Mouse (Mus musculus) heart, adult 2 months (tissue): ENCODE results near the gene Gipc2. TPM values are rescaled to one million over a fixed set of nuclear protein-coding genes. Genes with fewer than 3 reads are reported as not detected.
A peak's percentile ranks its signal among the peaks of the same experiment; 100 is the strongest.

Source experiments
- DNase-seq, 2 experiments: peaks; one replicate each; pipeline ENCODE4 v3.0.0; 2021
- H3K27ac ChIP-seq: fragments of 200-600 bp; 2 replicates; pipeline ENCODE4 v1.8.1; 2022
- H3K27me3 ChIP-seq: fragments of 200-500 bp; 2 replicates; pipeline ENCODE4 v1.6.1; 2012; ENCODE audit warnings: mild to moderate bottlenecking, low read length, inconsistent platforms, mixed read lengths; ENCODE audit not compliant: control insufficient read depth, insufficient read depth
- H3K36me3 ChIP-seq: fragments of 200-500 bp; 2 replicates; pipeline ENCODE4 v1.6.1; 2012; ENCODE audit warnings: low read length, inconsistent platforms; ENCODE audit not compliant: control insufficient read depth, insufficient read depth
- H3K4me1 ChIP-seq: fragments of 200-500 bp; 2 replicates; pipeline ENCODE4 v1.6.1; 2011; ENCODE audit warnings: low read length; ENCODE audit not compliant: control insufficient read depth, insufficient read depth
- H3K4me3 ChIP-seq: fragments of 200-600 bp; 2 replicates; pipeline ENCODE4 v1.8.1; 2022
- H3K79me2 ChIP-seq: fragments of 200-500 bp; replicated peaks from 2 replicates; pipeline ENCODE4 v1.6.1; 2012; ENCODE audit warnings: mild to moderate bottlenecking, inconsistent platforms, low read length, moderate library complexity, mixed read lengths; ENCODE audit not compliant: control insufficient read depth, insufficient read depth
- H3K9ac ChIP-seq: fragments of 200-500 bp; 2 replicates; pipeline ENCODE4 v1.6.1; 2012; ENCODE audit warnings: low read depth, mild to moderate bottlenecking, control low read depth, inconsistent platforms, low read length, mixed read lengths
- CTCF ChIP-seq: fragments of 200-600 bp; IDR thresholded peaks from 2 replicates; pipeline ENCODE4 v1.8.1; 2022; ENCODE audit warnings: antibody characterized with exemption, mild to moderate bottlenecking, moderate library complexity
- EP300 ChIP-seq: fragments of 200-500 bp; IDR thresholded peaks from 2 replicates; pipeline ENCODE4 v1.6.1; 2011; ENCODE audit warnings: low read depth, low read length, control low read depth; ENCODE audit not compliant: insufficient read depth
- POLR2A ChIP-seq: fragments of 200-500 bp; IDR thresholded peaks from 2 replicates; pipeline ENCODE4 v1.6.1; 2011; ENCODE audit warnings: mild to moderate bottlenecking, low read depth, low read length, control low read depth; ENCODE audit not compliant: insufficient read depth
- WGBS: fragments of 180-500 bp; shearing (Covaris S2); methylation state at CpG from one replicate; pipeline ENCODE4 v1.1.7; 2018; 5-methylcytosine and 5-hydroxymethylcytosine counted together
- intact Hi-C: fragments of 180-260 bp; cut with DNase I; formaldehyde crosslinking; loops from one replicate; pipeline ENCODE4 v1.15.1; 2025
- polyA plus RNA-seq: library from polyadenylated mRNA; depleted of rRNA; stranded (reverse); fragments of >200 nt; gene quantifications from 2 replicates; pipeline ENCODE4 v1.2.3, GENCODE M21; 2012
- total RNA-seq, 2 experiments: library from RNA; stranded (reverse); gene quantifications; 2 replicates each; pipeline ENCODE4 v1.2.3; 2021

Gene Gipc2
- total and polyA plus RNA-seq, 3 experiments, result 3.5 to 6.1 (median 5.2) TPM

GRCm38 (mm10) chr3:152209177-152209966 is 43.3 kb upstream of the Gipc2 start:
- DNase-seq, result no peak
- peaks cover 18% of the 10 kb centered on the region for H3K36me3 ChIP-seq
- H3K4me3 ChIP-seq, result peak overlapping the region; percentile 87
- H3K27ac ChIP-seq, result peak overlapping the region; percentile 94
- peak overlapping the region; percentile 96 for H3K9ac ChIP-seq
- 3% methylated on average over 25 of the region's 25 CpGs for WGBS
- H3K4me1 ChIP-seq, result peaks cover 14% of the 10 kb centered on the region
- intact Hi-C loops, result no loop called here
- H3K79me2 ChIP-seq, result peaks cover 10% of the 10 kb centered on the region
- no peaks in the 10 kb centered on the region for H3K27me3 ChIP-seq
- TF ChIP-seq EP300 (0 out of 2 replicates have a peak, but pooled peaks have one; percentile 56), POLR2A (0 out of 2 replicates have a peak, but pooled peaks have one; percentile 15), CTCF (no peak)

DNA sequence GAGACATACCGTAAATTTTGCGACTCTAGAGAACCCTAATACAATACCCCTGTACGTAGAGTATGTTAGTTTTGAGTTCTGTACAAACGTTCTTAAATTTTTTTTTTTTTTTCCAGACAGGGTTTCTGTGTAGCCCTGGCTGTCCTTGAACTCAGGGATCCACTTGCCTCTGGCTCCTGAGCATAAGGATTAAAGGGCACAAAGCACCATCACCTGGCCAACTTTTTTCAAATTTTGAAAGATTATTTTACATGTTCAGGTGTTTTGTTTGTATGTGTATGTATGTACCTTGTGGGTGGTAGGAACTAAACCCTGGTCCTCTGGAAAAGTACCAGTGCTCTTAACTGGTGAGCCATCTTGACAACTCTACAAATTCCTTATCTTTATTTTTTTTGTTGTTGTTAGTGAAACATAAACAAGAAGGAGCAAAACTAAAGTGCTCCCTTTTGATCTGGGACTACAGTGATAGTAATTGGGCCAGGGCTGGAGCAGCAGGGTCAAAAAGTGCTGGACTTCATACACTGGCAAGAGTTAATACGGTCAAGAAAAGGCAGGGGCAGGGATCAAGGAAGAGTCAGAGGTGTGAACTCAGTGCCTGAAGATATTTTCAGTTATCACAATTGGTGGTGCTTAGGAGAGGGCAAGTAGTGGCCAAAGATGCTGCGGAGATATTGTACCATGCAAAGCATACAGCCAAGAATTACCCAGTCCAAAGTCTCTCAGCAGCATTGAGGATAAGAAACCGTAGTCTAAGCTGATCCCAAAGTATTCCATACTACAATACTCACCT is 42.3 kb upstream of the Gipc2 start:
- no peak for DNase-seq
- Histone ChIP-seq H3K4me3 (peak overlapping the region; percentile 87; the same call in 1 of the 2 replicates), H3K79me2 (peaks cover 10% of the 10 kb centered on the region), H3K9ac (no peak overlapping the region), H3K27ac (peak overlapping the region; percentile 94; the same call in 1 of the 2 replicates), H3K27me3 (no peaks in the 10 kb centered on the region), H3K4me1 (peaks cover 12% of the 10 kb centered on the region), H3K36me3 (peaks cover 16% of the 10 kb centered on the region)
- WGBS, result 83% methylated on average over 7 of the region's 7 CpGs
- TF ChIP-seq EP300 (no peak), CTCF (no peak), POLR2A (no peak)
- intact Hi-C loops, result no loop called here

- Histone ChIP-seq H3K79me2 (peaks cover 7% of the 10 kb centered on the region), H3K4me1 (peaks cover 7% of the 10 kb centered on the region), H3K9ac (no peak overlapping the region), H3K27ac (no peak overlapping the region), H3K4me3 (no peak overlapping the region), H3K36me3 (peaks cover 6% of the 10 kb centered on the region), H3K27me3 (no peaks in the 10 kb centered on the region)
- no peak for TF ChIP-seq EP300
- TF ChIP-seq CTCF, result no peak
- TF ChIP-seq POLR2A, result no peak
- 98% methylated on average over 4 of the region's 4 CpGs for WGBS
- no peak for DNase-seq
- intact Hi-C loops, result no loop called here
Observed at GRCm38 (mm10) chr3:152207156-152207555, 41.1 kb upstream of the Gipc2 start.

GRCm38 (mm10) chr3:152204577-152204976 is 38.5 kb upstream of the Gipc2 start:
- Histone ChIP-seq H3K27me3 (no peaks in the 10 kb centered on the region), H3K79me2 (peaks cover 4% of the 10 kb centered on the region), H3K9ac (no peak overlapping the region), H3K4me1 (peaks cover 3% of the 10 kb centered on the region; the same call in 1 of the 2 replicates), H3K4me3 (no peak overlapping the region), H3K27ac (no peak overlapping the region), H3K36me3 (peaks cover 2% of the 10 kb centered on the region)
- intact Hi-C loops, result no loop called here
- TF ChIP-seq EP300 (no peak), CTCF (no peak), POLR2A (no peak)
- WGBS, result 62% methylated on average over 3 of the region's 3 CpGs
- no peak for DNase-seq

DNA sequence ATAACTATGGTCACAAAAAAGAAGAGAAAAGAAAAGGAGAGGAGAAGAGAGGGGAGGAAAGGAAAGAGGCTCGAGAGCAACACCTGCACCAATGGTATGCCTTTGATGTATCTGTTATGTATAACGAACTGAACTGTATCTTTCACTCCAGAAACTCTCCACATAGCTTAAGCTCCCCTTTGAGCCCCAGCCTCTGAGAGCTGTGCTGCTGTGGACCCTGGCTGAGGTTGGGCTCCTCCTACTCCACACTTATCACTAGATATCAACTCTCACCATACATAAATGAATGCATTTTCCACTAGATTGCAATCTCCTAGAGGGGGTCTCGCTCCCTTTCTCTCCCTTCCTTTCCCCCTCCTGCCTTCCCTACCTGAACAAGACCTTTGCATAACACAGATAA is 38.0 kb upstream of the Gipc2 start:
- H3K4me3 ChIP-seq, result no peak overlapping the region
- H3K4me1 ChIP-seq, result peaks cover 1% of the 10 kb centered on the region; the same call in 1 of the 2 replicates
- no peak overlapping the region for H3K27ac ChIP-seq
- TF ChIP-seq CTCF (no peak), POLR2A (no peak), EP300 (no peak)
- no peak for DNase-seq
- H3K27me3 ChIP-seq, result no peaks in the 10 kb centered on the region
- peaks cover 2% of the 10 kb centered on the region for H3K36me3 ChIP-seq
- peaks cover 4% of the 10 kb centered on the region for H3K79me2 ChIP-seq
- WGBS, result 63% methylated on average over 3 of the region's 3 CpGs
- intact Hi-C loops, result no loop called here
- no peak overlapping the region for H3K9ac ChIP-seq
